Mouse (Mus musculus) midbrain, embryonic 12.5 days (tissue): ENCODE data around the gene Ccnl1. TPM values are rescaled to one million over a fixed set of nuclear protein-coding genes. Genes with fewer than 3 reads are reported as not detected.

Experiments used
- ATAC-seq: fragments of 200-750 bp; cut with Nextera tagmentation; 2 replicates; pipeline ENCODE4 v1.8.0; 2017; ENCODE audit warnings: low read depth, moderate TSS enrichment, moderate library complexity; ENCODE audit not compliant: low FRiP score
- H3K27ac ChIP-seq: fragments of 300-500 bp; sonication (generic); replicated peaks from 2 replicates; pipeline ENCODE4 v1.5.1; 2016; ENCODE audit warnings: mild to moderate bottlenecking
- H3K27me3 ChIP-seq: fragments of 300-500 bp; sonication (generic); 2 replicates; pipeline ENCODE4 v1.6.1; 2016; ENCODE audit warnings: mild to moderate bottlenecking
- H3K36me3 ChIP-seq: fragments of 300-500 bp; sonication (generic); 2 replicates; pipeline ENCODE4 v1.6.1; 2016
- H3K4me1 ChIP-seq: fragments of 300-500 bp; sonication (generic); 2 replicates; pipeline ENCODE4 v1.6.1; 2016
- H3K4me2 ChIP-seq: fragments of 300-500 bp; sonication (generic); replicated peaks from 2 replicates; pipeline ENCODE4 v1.6.1; 2016; ENCODE audit warnings: mild to moderate bottlenecking, moderate library complexity
- H3K4me3 ChIP-seq: fragments of 300-500 bp; sonication (generic); 2 replicates; pipeline ENCODE4 v1.5.1; 2016; ENCODE audit warnings: mild to moderate bottlenecking
- H3K9ac ChIP-seq: fragments of 300-500 bp; sonication (generic); replicated peaks from 2 replicates; pipeline ENCODE4 v1.6.1; 2016; ENCODE audit warnings: mild to moderate bottlenecking, moderate library complexity
- H3K9me3 ChIP-seq: fragments of 300-500 bp; sonication (generic); 2 replicates; pipeline ENCODE4 v1.6.1; 2016; ENCODE audit warnings: mild to moderate bottlenecking
- WGBS: fragments of 180-500 bp; shearing (Covaris S2); methylation state at CpG from one replicate; pipeline ENCODE4 v1.1.7; 2016; 5-methylcytosine and 5-hydroxymethylcytosine counted together
- polyA plus RNA-seq: library from polyadenylated mRNA; unstranded; fragments of >200 nt; fragmentation: Nextera tagmentation; extraction: Ambion mirVana; gene quantifications from 2 replicates; pipeline ENCODE4 v1.2.1, GENCODE M21; 2016

Gene Ccnl1
- polyA plus RNA-seq, 1 experiment from 2014 or later = 122 TPM

DNA sequence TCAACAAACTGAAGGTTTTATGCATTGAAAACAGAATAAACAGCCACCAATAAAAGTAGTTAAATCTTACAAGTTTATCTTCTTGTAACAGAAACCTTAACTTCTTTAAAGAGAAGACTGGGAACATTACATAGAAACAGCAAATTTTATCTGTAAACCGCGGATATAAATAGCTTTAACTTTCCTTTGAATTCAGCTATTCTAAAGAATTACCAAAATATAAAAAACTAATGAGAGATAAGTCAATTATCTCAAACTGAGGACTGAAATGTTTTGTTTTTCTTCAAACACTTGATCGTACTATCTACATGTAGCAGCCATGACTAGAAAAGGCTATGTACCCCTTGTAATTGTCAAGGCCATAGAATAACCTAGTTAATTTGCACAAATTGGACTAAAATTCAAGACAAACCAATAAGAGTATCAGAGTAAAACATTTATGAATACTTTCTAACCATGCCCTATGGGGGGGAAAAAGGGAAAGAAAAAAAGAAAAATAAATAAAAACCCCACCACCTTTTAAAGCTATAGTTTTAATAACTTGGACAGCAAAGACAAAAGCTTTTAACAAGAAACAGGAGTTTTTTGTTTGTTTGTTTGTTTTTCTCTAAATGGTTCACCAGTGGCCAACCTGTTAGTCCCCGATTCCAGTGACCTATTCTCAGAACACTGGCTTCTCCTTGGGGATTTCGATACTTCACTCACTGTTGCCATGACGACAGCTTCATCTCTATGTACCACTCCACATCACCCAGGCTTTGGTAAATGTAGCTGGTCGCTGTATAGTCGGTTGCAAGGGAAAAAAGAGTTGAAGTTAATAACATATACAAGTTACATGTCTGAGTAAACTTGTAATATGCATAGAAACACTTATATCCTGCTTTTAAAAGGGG is 3.3 kb downstream of the Ccnl1 start:
- H3K4me2 ChIP-seq = peak overlapping the region; percentile 31; the same call in 1 of the 2 replicates
- no peak overlapping the region for H3K27ac ChIP-seq
- no peak overlapping the region for H3K9ac ChIP-seq
- WGBS = 45% methylated on average over 8 of the region's 8 CpGs
- ATAC-seq = no peak
- peaks cover 31% of the 10 kb centered on the region for H3K4me1 ChIP-seq
- H3K9me3 ChIP-seq = no peaks in the 10 kb centered on the region
- H3K4me3 ChIP-seq = no peak overlapping the region
- H3K27me3 ChIP-seq = no peaks in the 10 kb centered on the region
- peaks cover 47% of the 10 kb centered on the region for H3K36me3 ChIP-seq

DNA sequence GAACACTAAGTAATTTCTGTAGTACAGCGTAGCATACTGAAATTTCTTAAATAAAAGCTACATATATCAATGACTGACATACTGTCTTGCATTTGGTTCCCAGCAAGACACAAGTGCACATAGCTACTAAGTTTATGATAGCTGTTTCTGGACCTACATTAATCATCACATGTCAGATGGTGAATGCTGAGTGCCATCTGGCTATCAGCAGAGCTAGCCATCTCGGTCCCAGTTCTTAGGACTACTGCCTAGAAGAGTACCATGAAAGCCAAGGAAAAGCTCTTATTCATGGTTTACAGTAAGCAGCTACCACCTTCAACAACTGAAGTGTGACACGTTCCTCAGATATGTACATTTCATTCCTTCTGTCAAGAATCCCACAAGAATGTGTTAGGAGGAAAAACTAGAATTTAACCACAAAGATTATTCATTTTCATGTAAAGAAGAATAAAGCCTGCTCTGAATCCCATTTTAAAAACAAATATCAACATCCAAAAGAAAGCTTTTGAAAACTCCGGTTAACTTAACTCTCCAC is 7.2 kb downstream of the Ccnl1 start:
- H3K4me1 ChIP-seq = peaks cover 17% of the 10 kb centered on the region
- H3K4me3 ChIP-seq = no peak overlapping the region
- WGBS = 94% methylated on average over 4 of the region's 4 CpGs
- H3K27me3 ChIP-seq = no peaks in the 10 kb centered on the region
- no peak for ATAC-seq
- H3K4me2 ChIP-seq = no peak overlapping the region
- H3K27ac ChIP-seq = no peak overlapping the region
- no peaks in the 10 kb centered on the region for H3K9me3 ChIP-seq
- no peak overlapping the region for H3K9ac ChIP-seq
- peaks cover 71% of the 10 kb centered on the region for H3K36me3 ChIP-seq

DNA sequence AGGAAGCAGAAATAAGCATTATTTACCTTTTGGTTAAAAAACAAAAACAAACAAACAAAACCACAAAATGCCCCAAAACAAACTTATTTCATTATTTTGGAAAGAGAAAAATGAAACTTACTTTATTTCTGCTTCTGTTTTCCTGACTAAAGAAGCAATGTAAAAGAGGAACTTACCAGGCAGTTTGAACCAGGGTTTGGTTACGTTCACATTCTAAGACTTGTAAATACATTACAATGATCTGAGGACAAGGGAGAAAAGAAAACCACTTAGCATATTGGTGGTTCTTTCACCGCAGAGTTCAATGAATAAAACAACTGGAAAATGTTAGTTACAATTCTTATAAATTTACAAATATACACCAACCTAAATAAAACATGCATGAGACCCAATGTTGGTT is 7.7 kb downstream of the Ccnl1 start:
- ATAC-seq = no peak
- WGBS = 91% methylated on average over 2 of the region's 2 CpGs
- Histone ChIP-seq H3K4me2 (no peak overlapping the region), H3K27me3 (no peaks in the 10 kb centered on the region), H3K4me3 (no peak overlapping the region), H3K36me3 (peaks cover 74% of the 10 kb centered on the region), H3K9ac (no peak overlapping the region), H3K4me1 (peaks cover 15% of the 10 kb centered on the region), H3K9me3 (no peaks in the 10 kb centered on the region), H3K27ac (no peak overlapping the region)

DNA sequence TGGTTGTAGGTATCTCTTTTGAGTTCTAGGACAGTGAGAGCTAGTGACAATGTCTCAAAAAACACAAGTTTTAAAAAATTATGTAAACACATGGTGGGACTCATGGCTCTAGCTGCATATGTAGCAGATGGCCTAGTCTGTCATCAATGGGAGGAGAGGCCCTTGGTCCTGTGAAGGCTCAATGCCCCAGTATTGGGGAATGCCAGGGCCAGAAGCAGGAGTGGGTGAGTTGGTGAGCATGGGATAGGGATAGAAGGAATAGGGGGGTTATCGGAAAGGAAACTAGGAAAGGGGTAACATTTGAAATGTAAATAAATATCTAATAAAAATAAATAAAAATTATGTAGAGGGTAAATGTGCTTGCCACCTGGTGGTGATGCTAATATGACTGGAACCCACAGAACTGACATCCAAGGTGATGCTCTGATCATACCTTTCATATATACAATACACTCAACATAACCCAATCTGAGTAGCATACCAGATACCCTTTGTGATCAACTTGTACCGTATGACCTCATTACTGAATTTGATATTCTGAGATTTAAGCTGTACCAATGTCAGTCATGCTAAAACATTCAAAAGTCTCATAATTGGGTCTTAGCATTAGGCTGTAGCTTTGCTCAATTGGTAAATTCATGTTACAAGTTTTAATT is 12.6 kb downstream of the Ccnl1 start:
- 0 out of 2 replicates have a peak, but pooled peaks have one; percentile 30 for ATAC-seq
- peaks cover 58% of the 10 kb centered on the region for H3K36me3 ChIP-seq
- H3K4me2 ChIP-seq = no peak overlapping the region
- H3K9me3 ChIP-seq = no peaks in the 10 kb centered on the region
- no peaks in the 10 kb centered on the region for H3K27me3 ChIP-seq
- no peak overlapping the region for H3K9ac ChIP-seq
- no peak overlapping the region for H3K27ac ChIP-seq
- H3K4me1 ChIP-seq = no peaks in the 10 kb centered on the region
- WGBS = 97% methylated on average over 2 of the region's 2 CpGs
- no peak overlapping the region for H3K4me3 ChIP-seq

DNA sequence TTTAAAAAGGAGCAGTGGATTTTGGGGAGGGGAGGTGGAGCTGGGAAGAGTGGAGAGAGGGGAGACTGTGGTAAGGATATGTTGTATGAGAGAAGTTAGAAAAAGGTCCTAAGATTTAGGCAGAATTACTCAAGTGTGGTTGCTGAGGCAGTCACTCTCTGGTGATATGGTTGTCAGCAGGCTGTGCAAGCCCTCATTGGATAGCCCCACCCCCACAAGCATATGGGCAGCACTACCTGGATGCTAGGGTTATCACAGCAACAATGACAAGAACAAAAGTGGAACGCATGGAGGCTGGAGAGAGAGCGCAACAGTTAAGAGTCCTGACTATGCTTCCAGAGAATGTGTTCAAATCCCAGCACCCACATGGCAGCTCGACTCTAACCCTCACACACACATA is 13.3 kb downstream of the Ccnl1 start:
- Histone ChIP-seq H3K4me3 (no peak overlapping the region), H3K27me3 (no peaks in the 10 kb centered on the region), H3K9me3 (no peaks in the 10 kb centered on the region), H3K4me1 (no peaks in the 10 kb centered on the region), H3K9ac (no peak overlapping the region), H3K36me3 (peaks cover 51% of the 10 kb centered on the region), H3K27ac (no peak overlapping the region), H3K4me2 (no peak overlapping the region)
- peak; percentile 38; the same call in 1 of the 2 replicates for ATAC-seq
- 96% methylated on average over 3 of the region's 3 CpGs for WGBS

DNA sequence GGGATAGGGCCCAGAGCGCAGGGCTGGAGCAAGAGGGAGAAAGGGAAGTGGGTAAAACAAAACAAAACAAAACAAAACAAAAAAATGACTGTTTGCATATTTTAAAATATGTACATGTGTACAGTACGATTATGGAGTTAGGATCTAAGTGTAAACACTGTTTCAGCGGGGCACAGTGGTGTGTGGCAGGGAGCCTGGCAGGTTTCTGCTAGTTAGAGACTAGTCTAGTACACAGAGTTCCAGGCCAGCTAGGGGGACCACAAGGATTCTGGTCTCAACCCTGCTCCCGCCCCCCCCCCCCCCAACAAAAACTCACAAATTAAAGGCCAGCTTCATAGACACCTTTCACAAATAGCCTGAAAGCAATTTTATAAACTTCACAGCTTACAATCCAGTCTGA is 14.6 kb downstream of the Ccnl1 start:
- Histone ChIP-seq H3K9me3 (no peaks in the 10 kb centered on the region), H3K9ac (no peak overlapping the region), H3K4me1 (no peaks in the 10 kb centered on the region), H3K27ac (no peak overlapping the region), H3K36me3 (peaks cover 41% of the 10 kb centered on the region), H3K4me2 (no peak overlapping the region), H3K4me3 (no peak overlapping the region), H3K27me3 (no peaks in the 10 kb centered on the region)
- 87% methylated on average over 4 of the region's 4 CpGs for WGBS
- no peak for ATAC-seq

DNA sequence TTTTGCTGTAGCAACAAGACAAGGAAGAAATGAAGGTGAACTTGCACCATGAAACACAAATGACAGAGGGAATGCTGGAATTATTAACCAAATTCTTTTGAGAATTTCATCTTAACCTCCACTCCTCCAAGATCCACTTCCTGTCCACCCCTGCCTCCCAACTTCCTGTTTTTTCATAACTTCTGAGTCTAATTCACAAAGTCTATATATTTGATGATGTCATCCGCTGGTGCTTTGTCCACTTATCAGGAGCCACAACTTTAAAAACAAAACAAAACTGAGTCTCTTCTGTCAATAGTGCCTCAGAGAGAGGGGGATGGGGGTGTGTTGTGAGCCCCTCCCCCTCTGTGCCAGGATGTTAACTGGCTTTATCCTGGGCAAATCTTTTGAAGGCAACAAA is 17.0 kb downstream of the Ccnl1 start:
- Histone ChIP-seq H3K36me3 (peaks cover 19% of the 10 kb centered on the region), H3K4me3 (no peak overlapping the region), H3K9me3 (no peaks in the 10 kb centered on the region), H3K9ac (no peak overlapping the region), H3K4me1 (no peaks in the 10 kb centered on the region), H3K4me2 (no peak overlapping the region), H3K27ac (no peak overlapping the region), H3K27me3 (no peaks in the 10 kb centered on the region)
- WGBS = 97% methylated on average over 1 of the region's 1 CpGs
- no peak for ATAC-seq

DNA sequence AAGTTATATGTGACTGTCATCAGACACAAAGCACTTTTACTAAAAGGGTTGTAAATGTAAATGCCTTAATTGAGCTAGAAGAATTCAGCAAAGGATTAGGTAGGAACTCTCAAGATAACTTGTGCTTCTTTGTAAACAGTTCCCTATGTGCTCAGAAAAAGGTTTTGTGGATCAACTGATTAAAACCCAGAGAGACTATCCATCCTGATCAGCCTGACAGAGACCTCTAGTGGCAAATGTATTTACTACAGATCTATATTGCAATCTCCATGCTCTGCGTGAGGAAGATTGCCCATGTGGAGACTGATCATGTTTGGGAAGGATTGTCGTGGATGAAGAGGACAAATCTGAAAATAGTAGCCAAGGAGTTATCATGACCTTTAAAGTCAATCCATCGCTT is 19.8 kb downstream of the Ccnl1 start:
- no peak overlapping the region for H3K4me2 ChIP-seq
- 23% methylated on average over 3 of the region's 3 CpGs for WGBS
- no peaks in the 10 kb centered on the region for H3K4me1 ChIP-seq
- no peak for ATAC-seq
- H3K27ac ChIP-seq = no peak overlapping the region
- no peaks in the 10 kb centered on the region for H3K27me3 ChIP-seq
- no peaks in the 10 kb centered on the region for H3K36me3 ChIP-seq
- H3K4me3 ChIP-seq = no peak overlapping the region
- no peaks in the 10 kb centered on the region for H3K9me3 ChIP-seq
- H3K9ac ChIP-seq = no peak overlapping the region

DNA sequence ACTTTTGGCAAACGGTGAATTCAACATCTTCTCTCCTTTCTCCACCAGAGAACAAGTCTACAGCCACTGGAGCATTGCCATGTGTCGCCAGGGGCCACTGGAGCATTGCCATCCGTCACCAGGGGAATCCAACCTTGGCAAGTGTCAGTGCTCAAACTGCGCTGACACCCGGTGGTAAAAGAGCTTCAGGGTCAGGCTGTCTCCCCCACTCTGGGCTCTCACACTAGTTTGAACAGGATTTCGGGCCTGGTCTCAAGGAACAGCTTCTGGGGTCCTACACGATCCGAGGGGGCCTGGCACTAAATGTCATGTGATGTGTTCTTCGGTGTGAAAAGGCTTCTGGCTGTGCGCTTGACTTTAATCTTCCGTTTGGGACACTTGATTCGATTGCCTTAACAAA is 21.7 kb downstream of the Ccnl1 start:
- H3K4me1 ChIP-seq = no peaks in the 10 kb centered on the region
- 50% methylated on average over 12 of the region's 12 CpGs for WGBS
- no peaks in the 10 kb centered on the region for H3K9me3 ChIP-seq
- H3K4me3 ChIP-seq = no peak overlapping the region
- H3K27ac ChIP-seq = no peak overlapping the region
- ATAC-seq = no peak
- no peak overlapping the region for H3K4me2 ChIP-seq
- H3K27me3 ChIP-seq = 0 out of 2 replicates have a peak, but pooled peaks cover 1% of the 10 kb centered on the region
- no peaks in the 10 kb centered on the region for H3K36me3 ChIP-seq
- no peak overlapping the region for H3K9ac ChIP-seq

DNA sequence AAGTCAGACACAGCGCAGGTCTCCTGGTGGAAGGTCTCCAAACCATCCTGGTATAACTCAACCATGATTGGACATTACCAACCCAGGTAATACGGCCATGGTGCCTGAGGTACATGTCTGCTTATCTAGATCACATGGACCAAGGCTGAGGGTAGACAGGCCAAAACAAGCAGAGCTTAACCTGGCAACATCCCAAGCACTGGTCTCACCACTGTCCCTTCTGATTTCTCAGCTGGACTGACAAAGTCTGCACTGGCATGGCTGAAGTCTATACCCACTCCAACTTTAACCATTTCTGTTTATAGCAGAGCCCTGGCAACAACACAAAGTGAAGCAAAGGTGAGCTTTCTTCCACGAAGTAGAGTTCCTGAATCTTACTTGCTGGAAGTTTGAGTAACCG is 22.9 kb downstream of the Ccnl1 start:
- Histone ChIP-seq H3K4me2 (no peak overlapping the region), H3K27ac (no peak overlapping the region), H3K36me3 (no peaks in the 10 kb centered on the region), H3K9me3 (no peaks in the 10 kb centered on the region), H3K4me1 (no peaks in the 10 kb centered on the region), H3K4me3 (no peak overlapping the region), H3K9ac (no peak overlapping the region), H3K27me3 (0 out of 2 replicates have a peak, but pooled peaks cover 4% of the 10 kb centered on the region)
- no peak for ATAC-seq
- 86% methylated on average over 4 of the region's 4 CpGs for WGBS

DNA sequence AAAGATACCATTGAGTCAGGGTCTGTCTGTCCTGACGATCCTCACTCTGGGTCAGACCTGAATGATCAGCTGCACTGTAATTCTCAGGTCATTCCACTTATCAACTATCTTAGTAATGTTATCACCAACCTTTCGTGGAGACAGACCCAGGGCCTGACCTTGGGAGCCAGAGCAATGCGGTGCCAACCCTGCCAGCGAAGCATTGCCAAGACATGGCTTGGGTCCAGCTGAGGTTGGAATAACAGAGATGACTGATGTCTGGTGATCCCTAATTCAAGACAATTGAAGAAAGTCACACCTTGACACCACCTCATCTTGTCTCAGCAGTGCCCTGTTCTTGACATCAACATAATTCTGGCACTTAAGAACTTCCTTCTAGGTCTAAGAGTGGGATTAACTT is 24.3 kb downstream of the Ccnl1 start:
- H3K4me3 ChIP-seq = no peak overlapping the region
- WGBS = 86% methylated on average over 4 of the region's 4 CpGs
- H3K4me1 ChIP-seq = peaks cover 14% of the 10 kb centered on the region
- no peaks in the 10 kb centered on the region for H3K9me3 ChIP-seq
- 0 out of 2 replicates have a peak, but pooled peaks cover 4% of the 10 kb centered on the region for H3K27me3 ChIP-seq
- no peaks in the 10 kb centered on the region for H3K36me3 ChIP-seq
- H3K9ac ChIP-seq = no peak overlapping the region
- H3K4me2 ChIP-seq = no peak overlapping the region
- ATAC-seq = no peak
- H3K27ac ChIP-seq = no peak overlapping the region

DNA sequence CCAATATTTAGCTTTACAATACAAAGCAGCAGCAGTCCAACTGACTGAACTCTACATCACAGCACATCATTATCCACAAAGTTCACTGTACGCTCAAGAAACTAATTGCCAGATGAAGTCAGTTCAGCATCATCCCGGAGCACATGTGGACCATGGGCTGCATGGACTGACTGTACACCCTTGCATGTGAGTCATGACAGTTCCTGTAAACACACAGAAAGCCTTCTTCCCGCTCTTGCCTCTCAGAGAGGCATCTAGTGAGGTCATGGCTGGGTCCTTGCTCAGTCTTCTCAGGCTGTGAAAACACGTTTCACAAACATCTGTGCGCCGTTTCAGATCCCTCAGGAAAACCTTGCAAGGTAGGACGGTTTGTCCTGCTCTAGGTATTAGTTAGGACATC is 26.5 kb downstream of the Ccnl1 start:
- Histone ChIP-seq H3K4me3 (no peak overlapping the region), H3K27ac (no peak overlapping the region), H3K4me1 (peaks cover 16% of the 10 kb centered on the region), H3K36me3 (no peaks in the 10 kb centered on the region), H3K9ac (no peak overlapping the region), H3K27me3 (0 out of 2 replicates have a peak, but pooled peaks cover 4% of the 10 kb centered on the region), H3K9me3 (no peaks in the 10 kb centered on the region), H3K4me2 (no peak overlapping the region)
- ATAC-seq = no peak
- WGBS = 88% methylated on average over 7 of the region's 7 CpGs
